Mouse (Mus musculus) hindlimb bud, embryonic 11.5 days (tissue): ENCODE measurements around the gene Zbtb42.

Experiments
- DNase-seq: peaks from one replicate; pipeline ENCODE4 v3.0.0-alpha.2; 2012; ENCODE audit warnings: low read depth, low spot score; ENCODE audit errors: extremely low spot score

The Zbtb42 gene

GRCm38 (mm10) chr12:112678555-112679026 is at the start of gene Zbtb42:
TSS of gene Zbtb42 (plus strand) at chr12:112678828.
- DNase-seq, result no peak

DNA sequence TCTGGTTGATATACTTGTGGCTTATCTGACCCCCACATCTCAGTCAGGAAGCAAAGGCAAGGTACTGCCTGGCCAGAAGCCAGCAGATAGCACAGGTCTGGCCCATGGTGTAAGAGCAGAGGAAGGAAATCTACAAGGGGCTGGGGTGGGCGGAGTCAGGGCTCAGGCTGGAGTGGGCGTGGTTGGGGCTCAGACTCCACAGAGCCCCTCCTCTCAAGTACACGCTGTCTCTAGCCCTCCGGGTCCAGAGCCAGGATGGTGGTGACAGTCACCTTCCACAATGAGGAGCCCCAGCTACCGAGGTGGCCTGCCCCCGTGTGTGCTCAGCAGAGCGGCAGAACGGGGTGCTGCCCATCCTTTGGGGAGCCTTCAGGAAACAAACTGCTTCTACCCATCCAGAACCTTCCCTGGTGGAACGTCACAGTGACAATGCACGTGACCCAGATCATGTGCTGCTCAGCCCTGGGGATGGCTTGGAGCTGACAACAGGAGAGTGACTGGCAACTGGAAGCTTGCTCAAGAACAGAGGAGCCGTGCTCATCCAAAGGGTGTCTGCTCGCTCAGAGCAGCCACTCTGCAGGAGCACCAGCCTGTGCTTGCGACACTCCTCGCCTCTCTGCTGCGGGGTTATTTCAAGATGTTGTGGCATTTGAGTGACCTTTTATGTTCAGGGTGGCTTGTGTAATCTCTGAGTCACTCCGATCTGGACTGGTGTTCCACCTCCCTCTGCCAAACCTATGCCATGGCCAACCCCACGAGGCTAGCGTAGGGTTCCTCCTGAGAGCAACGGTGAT is 49.5 kb upstream of the Zbtb42 start:
- no peak for DNase-seq

DNA sequence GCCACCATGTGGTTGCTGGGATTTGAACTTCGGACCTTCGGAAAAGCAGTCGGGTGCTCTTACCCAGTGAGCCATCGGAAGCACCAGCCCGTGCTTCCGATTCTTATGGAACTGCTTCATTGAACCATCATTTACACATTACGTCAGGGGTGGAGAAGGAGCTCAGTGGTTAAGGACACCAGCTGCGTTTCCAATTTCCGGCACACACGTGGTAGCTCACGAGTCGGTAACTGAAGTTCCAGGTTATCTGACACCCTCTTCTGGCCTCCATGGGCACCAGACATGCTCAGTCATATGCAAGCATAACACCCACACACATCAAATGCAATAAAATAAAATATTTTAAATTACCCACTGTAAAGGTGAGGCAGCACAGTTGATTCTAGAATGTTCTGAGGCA is 48.6 kb upstream of the Zbtb42 start:
- no peak for DNase-seq

- no peak for DNase-seq
These were observed 47.8 kb upstream of the Zbtb42 start for GRCm38 (mm10) chr12:112630796-112631195.

DNA sequence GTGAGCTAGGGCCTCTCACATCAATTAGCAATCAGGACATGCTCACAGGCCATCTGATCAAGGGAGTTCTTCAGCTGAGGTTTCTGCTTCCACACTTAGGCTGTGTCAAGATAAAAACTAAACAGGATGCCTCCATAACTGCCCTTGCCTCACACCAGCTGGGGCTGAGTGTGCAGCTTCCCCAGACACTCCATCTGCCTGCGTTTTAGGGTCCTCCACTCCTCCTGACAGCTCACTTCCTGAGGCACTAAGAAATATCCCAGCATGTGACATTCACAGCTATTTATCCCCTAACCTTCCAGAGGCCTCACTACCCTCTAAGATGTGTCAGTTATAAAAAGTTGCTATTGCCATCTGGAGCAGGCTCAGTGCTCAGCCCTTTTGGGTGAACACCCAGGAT is 47.2 kb upstream of the Zbtb42 start:
- DNase-seq, result no peak

DNA sequence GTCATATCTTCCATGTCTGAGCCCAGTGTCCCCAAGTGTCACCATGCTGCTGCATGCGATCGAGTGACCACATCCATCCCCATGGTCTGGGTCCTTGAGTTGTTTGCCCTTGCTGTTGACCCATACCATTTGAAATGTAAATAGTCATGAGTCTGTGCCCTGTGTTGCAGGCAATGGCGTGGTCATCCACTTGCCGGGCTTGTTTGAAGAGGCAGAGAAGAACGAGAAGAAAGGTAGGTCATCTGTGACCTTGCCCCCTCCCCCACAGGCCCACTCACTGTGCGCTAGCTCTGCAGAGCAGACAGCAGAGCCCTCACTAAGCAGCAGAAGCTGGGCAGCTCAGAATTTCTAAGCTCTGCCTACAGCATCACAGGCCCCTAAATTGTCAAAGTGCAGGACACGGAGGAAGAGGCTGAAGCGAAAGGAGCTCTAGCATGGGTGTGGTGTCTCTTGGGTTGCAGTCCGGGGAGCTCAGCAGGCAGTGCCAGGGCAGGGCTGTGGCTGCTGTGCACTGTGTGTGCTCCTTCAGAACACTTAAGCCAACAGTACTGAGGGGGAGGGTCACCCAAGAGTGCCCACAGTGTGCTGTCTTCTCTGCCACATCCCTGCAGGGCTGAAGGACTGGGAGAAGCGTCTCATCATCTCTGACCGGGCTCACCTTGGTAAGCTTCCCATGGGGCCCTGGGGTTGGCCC is 46.4 kb upstream of the Zbtb42 start:
- DNase-seq, result no peak

GRCm38 (mm10) chr12:112632907-112633306 is 45.7 kb upstream of the Zbtb42 start:
- no peak for DNase-seq

DNA sequence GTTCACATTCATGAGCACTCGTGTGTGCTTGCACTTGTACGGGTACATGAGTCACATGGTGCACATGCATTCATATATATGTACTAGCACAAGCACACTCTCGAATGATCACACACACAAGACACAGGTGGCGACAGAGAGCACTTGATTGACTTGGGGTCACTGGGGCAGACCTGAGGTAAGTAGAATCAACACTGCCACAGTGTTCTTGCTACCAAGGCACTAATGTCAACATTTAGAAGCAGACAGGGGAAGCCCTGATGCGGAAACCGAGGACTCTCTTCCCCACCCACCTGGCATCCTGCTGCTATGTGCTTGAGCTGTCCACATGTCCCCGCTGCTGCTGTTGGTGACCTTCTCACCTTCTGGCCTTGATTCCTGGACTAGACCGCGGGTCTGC is 44.9 kb upstream of the Zbtb42 start:
- DNase-seq, result no peak

DNA sequence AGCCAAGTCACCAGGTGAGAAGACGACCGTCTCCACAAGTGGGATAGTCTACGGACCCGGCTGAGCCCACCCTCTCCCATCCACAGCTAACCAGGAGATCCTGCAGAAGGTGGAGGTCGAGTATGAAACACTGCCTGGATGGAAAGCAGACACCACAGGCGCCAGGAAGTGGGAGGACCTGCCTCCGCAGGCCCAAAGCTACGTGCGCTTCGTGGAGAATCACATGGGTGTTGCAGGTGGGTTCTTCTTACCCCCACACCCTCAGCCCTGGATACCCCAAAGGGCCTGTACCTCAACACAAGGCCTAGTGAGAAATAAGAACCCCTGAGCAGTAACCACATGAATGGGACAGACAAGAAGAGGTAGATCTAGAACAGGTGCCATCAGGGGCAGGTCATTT is 39.1 kb upstream of the Zbtb42 start:
- no peak for DNase-seq

- DNase-seq, result no peak
These were observed 35.5 kb upstream of the Zbtb42 start for GRCm38 (mm10) chr12:112643126-112643525.

DNA sequence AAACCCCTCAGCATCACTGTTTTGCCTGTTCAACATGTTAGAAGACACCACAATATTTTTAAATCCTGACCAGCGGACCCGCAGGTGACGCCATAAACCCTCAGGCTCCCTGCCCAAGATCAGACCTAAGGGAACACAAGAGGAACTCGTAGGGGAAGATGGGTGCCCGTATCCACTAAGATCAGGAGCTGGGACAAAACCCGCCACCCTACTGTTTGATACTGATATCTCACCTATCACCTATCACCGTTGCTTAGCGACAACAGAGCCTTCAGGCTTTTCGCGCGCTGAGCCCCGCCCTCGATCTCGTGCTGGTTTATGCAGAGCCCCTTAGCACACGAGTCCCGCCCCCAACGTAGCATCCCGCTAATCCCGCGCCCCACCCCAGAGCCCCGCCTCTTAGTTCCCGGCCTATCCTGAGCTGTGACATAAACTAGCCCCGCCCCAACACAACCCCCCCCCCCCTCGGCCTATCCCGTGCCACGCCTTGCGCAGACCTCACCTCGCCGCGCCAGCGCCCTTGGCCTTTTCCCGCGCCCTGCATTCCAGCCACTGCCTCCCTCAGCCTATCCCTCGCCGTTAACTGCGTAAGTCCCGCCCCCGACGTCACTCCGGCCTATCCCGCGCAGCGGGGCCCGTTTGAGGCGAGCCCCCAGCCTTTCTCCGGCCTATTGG is 34.3 kb upstream of the Zbtb42 start, which contains the start of gene Siva1:
Siva1 (plus strand) TSS at position 500 of the 675 bp plus-strand sequence.
- peak; percentile 89 for DNase-seq

- DNase-seq, result no peak
These were observed 33.6 kb upstream of the Zbtb42 start for GRCm38 (mm10) chr12:112644855-112645506.

GRCm38 (mm10) chr12:112646139-112646538 is 32.5 kb upstream of the Zbtb42 start:
- DNase-seq, result no peak

GRCm38 (mm10) chr12:112648081-112648480 is 30.5 kb upstream of the Zbtb42 start:
- no peak for DNase-seq

GRCm38 (mm10) chr12:112651778-112652439 is 26.7 kb upstream of the Zbtb42 start:
- DNase-seq, result no peak

DNA sequence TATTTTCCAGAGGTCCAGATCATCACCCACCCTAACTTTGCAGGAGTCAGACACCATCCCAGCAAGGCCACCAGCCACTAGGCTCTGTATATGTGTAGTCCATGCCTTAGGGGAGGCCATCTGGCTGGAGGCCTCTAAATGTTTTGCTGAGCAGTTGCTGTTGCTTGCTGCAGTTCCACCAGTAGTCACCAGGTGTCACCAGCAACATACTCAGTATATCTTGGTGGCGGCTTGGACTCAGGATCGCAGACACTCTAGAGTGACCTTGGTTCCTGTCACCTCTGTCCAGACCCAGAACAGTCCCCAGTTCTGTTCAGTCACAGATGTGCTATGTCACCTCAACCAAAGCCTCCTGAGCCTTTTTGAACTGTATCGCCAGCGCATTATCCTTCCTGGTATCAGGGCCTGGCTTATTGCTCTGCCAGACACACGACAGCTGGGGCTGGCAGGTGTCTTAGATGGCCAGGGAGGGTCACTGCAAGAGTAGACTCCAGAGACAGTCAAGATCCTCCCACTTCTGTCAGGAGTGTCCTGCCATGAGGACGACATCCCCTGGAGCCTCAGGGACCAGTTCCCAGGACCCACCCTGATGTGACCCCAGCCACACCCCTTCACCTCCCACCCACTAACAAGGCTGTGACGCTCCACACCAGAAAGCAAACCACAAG is 25.3 kb upstream of the Zbtb42 start:
- DNase-seq, result peak; percentile 69

DNA sequence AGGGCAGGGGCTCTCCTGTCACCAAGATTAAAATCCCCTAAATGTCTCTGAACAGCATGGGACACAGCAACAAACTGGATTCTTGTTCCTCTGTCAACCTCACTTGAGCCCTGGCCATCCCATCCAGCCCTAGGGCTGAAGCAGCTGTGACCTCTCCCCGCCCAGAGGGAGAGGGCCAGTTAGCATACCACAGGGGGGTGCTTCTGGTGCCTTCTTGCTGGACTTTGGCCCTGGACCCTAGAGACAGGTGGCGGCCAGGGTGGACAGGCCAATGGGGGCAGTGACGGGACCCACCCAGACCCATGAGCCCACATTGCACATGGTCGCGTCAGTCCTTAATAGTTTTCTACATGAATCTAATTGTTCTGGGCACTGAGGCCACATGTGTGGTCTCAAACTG is 24.6 kb upstream of the Zbtb42 start:
- no peak for DNase-seq

DNA sequence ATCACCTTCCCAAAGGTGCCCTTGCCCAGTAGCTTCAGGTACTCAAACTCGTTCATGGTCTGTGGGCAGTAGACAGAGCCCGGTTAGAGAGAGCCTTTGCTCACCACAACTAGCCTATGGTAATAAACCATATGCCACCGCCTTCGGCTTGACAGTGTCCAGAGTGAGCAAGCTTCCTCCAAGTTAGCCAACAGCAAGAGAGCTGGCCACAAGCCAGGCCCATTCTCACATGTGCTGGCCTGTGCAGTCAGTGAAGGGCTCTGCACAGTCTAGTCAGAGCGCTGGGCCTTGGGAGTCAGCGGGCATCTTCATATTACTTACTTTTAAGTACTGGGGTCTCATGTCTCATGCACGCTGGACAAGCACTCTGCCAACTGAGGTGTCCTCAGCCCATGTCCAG is 20.0 kb upstream of the Zbtb42 start:
- no peak for DNase-seq

DNA sequence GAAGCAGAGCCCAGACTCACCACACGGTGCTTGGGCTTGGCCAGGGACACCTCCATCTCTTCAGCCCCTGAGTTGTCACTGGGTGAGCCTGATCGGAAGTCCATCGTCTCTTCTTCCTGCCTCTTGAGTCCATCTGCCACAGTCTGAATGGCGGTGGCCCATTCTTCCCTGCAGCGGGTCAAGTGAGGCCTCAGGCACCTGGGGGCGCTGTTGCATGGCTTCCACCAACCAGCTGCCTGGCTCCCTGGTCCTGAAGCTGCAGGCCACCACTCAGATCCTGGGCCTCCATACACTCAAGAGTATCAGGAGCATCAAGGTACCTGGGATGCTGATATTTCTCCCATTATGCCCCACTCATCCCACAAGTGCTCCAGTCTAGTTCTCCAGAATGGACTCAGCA is 19.5 kb upstream of the Zbtb42 start:
- no peak for DNase-seq
